Mouse (Mus musculus): ENCODE measurements at regions not wholly inside any gene's neighbourhood (a gene's known extent, or its start where the extent isn't known, plus 50 kb on each side); places are given as distances from the start of the nearest gene placed in this dataset.

- H3K27me3 ChIP-seq (replicated peaks) = no peaks in the 10 kb centered on the region
- dilution Hi-C loops (cut with MboI; ENCODE audit: extremely low pct_ligation_motif_present, extremely low pct_unique_long_range_greater_than_20kb, low sequenced_read_pairs) = no loop called here
- no peak overlapping the region for H3K4me3 ChIP-seq (replicated peaks in 1 of 3; ENCODE audit: low read depth in 2 of 3, low read length in 2 of 3, poor library complexity in 1 of 3)
- TF ChIP-seq TBP (conservative IDR thresholded peaks at IDR 0.05; ENCODE audit: low read depth, low read length) (no peak), SIN3A (IDR thresholded peaks at IDR 0.05; ENCODE audit: low read length) (no peak), ZMIZ1 (IDR thresholded peaks at IDR 0.05; ENCODE audit: low read depth, low read length) (no peak), ZC3H11A (IDR thresholded peaks at IDR 0.05; ENCODE audit: low read depth, low read length) (no peak), ZKSCAN1 (IDR thresholded peaks at IDR 0.05; ENCODE audit: borderline replicate concordance, low read depth, low read length) (no peak), KAT2A (IDR thresholded peaks at IDR 0.05; ENCODE audit: insufficient replicate concordance, low read length) (no peak), TCF12 (IDR thresholded peaks at IDR 0.05; ENCODE audit: low read depth, low read length) (no peak), EP300 (IDR thresholded peaks at IDR 0.05; ENCODE audit: low read length) (no peak), MAX (IDR thresholded peaks at IDR 0.05; ENCODE audit: low read length) (no peak), ZNF384 (IDR thresholded peaks at IDR 0.05; ENCODE audit: low read depth, low read length) (no peak), USF1 (IDR thresholded peaks at IDR 0.05; ENCODE audit: low read depth, low read length) (no peak), NRF1 (IDR thresholded peaks at IDR 0.05; ENCODE audit: low read depth, low read length) (no peak), BHLHE40 (IDR thresholded peaks at IDR 0.05; ENCODE audit: low read depth, low read length) (no peak), JUN (IDR thresholded peaks at IDR 0.05; ENCODE audit: insufficient read depth, low read depth, low read length) (no peak), CTCF (conservative IDR thresholded peaks at IDR 0.05 in 1 of 2, IDR thresholded peaks at IDR 0.05 in 1 of 2; ENCODE audit: low read depth in 2 of 2, low read length in 2 of 2) (no peak), MYC (IDR thresholded peaks at IDR 0.05; ENCODE audit: low read depth, low read length) (no peak), MAFK (IDR thresholded peaks at IDR 0.05; ENCODE audit: insufficient replicate concordance, low read length) (no peak), MXI1 (IDR thresholded peaks at IDR 0.05; ENCODE audit: low read depth, low read length) (no peak)
- H3K9ac ChIP-seq (ENCODE audit: insufficient read depth, low read depth) = no peak overlapping the region
- no peaks in the 10 kb centered on the region for H3K4me1 ChIP-seq (ENCODE audit: control insufficient read depth in 1 of 2, insufficient read depth in 2 of 2)
- in situ Hi-C loops (cut with MboI; ENCODE audit: low pct_ligation_motif_present, low pct_unique_long_range_greater_than_20kb, low sequenced_read_pairs) = no loop called here
- H3K9me3 ChIP-seq (replicated peaks; ENCODE audit: low read length) = peaks cover 82% of the 10 kb centered on the region
- no peaks in the 10 kb centered on the region for H3K79me2 ChIP-seq (replicated peaks; ENCODE audit: control insufficient read depth, extremely low read depth, insufficient read depth, poor library complexity, severe bottlenecking)
- H3K27ac ChIP-seq (ENCODE audit: insufficient read depth, low read depth) = no peak overlapping the region
- no peaks in the 10 kb centered on the region for H3K36me3 ChIP-seq (replicated peaks in 1 of 2; ENCODE audit: control insufficient read depth in 1 of 2, insufficient read depth in 1 of 2, low read length in 1 of 2)
- no peak for DNase-seq (ENCODE audit: extremely low read depth)
- no peak overlapping the region for H3K4me2 ChIP-seq (ENCODE audit: insufficient read depth, low read depth, poor library complexity, severe bottlenecking)
Measured at GRCm38 (mm10) chr2:179064616-179065015, 377.6 kb upstream of the Cdh4 start.

GRCm38 (mm10) chr2:179069520-179069919, 372.7 kb upstream of the Cdh4 start:
- peaks cover 87% of the 10 kb centered on the region for H3K9me3 ChIP-seq (replicated peaks; ENCODE audit: low read length)
- no peaks in the 10 kb centered on the region for H3K79me2 ChIP-seq (replicated peaks; ENCODE audit: control insufficient read depth, extremely low read depth, insufficient read depth, poor library complexity, severe bottlenecking)
- dilution Hi-C loops (cut with MboI; ENCODE audit: extremely low pct_ligation_motif_present, extremely low pct_unique_long_range_greater_than_20kb, low sequenced_read_pairs) = no loop called here
- TF ChIP-seq TBP (conservative IDR thresholded peaks at IDR 0.05; ENCODE audit: low read depth, low read length) (no peak), ELF1 (IDR thresholded peaks at IDR 0.05; ENCODE audit: low read depth, low read length) (no peak), CHD1 (IDR thresholded peaks at IDR 0.05; ENCODE audit: low read depth, low read length) (no peak), CHD2 (IDR thresholded peaks at IDR 0.05; ENCODE audit: low read length) (no peak), RAD21 (IDR thresholded peaks at IDR 0.05; ENCODE audit: low read depth, low read length) (no peak), ETS1 (conservative IDR thresholded peaks at IDR 0.05; ENCODE audit: low read depth, low read length) (no peak), MXI1 (IDR thresholded peaks at IDR 0.05; ENCODE audit: low read depth, low read length) (no peak), TCF12 (IDR thresholded peaks at IDR 0.05; ENCODE audit: low read depth, low read length) (no peak), POLR2AphosphoS2 (IDR thresholded peaks at IDR 0.05; ENCODE audit: low read depth, low read length) (no peak), JUN (IDR thresholded peaks at IDR 0.05; ENCODE audit: insufficient read depth, low read depth, low read length) (no peak), MAZ (IDR thresholded peaks at IDR 0.05; ENCODE audit: low read depth, low read length) (no peak), MAX (IDR thresholded peaks at IDR 0.05; ENCODE audit: low read length) (no peak), IRF4 (IDR thresholded peaks at IDR 0.05; ENCODE audit: low read depth, low read length) (no peak), GABPA (IDR thresholded peaks at IDR 0.05; ENCODE audit: insufficient replicate concordance, low read depth, low read length) (no peak), PAX5 (IDR thresholded peaks at IDR 0.05; ENCODE audit: low read length) (no peak), E2F4 (IDR thresholded peaks at IDR 0.05; ENCODE audit: insufficient replicate concordance, low read depth, low read length) (no peak), ZC3H11A (IDR thresholded peaks at IDR 0.05; ENCODE audit: low read depth, low read length) (no peak), ZMIZ1 (IDR thresholded peaks at IDR 0.05; ENCODE audit: low read depth, low read length) (no peak), EP300 (IDR thresholded peaks at IDR 0.05; ENCODE audit: low read length) (no peak)
- H3K4me3 ChIP-seq (replicated peaks in 1 of 3; ENCODE audit: low read depth in 2 of 3, low read length in 2 of 3, poor library complexity in 1 of 3) = no peak overlapping the region
- no peaks in the 10 kb centered on the region for H3K36me3 ChIP-seq (replicated peaks in 1 of 2; ENCODE audit: control insufficient read depth in 1 of 2, insufficient read depth in 1 of 2, low read length in 1 of 2)
- H3K4me2 ChIP-seq (ENCODE audit: insufficient read depth, low read depth, poor library complexity, severe bottlenecking) = no peak overlapping the region
- H3K9ac ChIP-seq (ENCODE audit: insufficient read depth, low read depth) = no peak overlapping the region
- H3K27me3 ChIP-seq (replicated peaks) = no peaks in the 10 kb centered on the region
- no peak for DNase-seq (ENCODE audit: extremely low read depth)
- H3K27ac ChIP-seq (ENCODE audit: insufficient read depth, low read depth) = no peak overlapping the region
- no peaks in the 10 kb centered on the region for H3K4me1 ChIP-seq (ENCODE audit: control insufficient read depth in 1 of 2, insufficient read depth in 2 of 2)
- in situ Hi-C loops (cut with MboI; ENCODE audit: low pct_ligation_motif_present, low pct_unique_long_range_greater_than_20kb, low sequenced_read_pairs) = no loop called here
